Mouse (Mus musculus) megakaryocyte-erythroid progenitor cell, adult 5-6 weeks (primary cell): ENCODE results near the gene Dcbld1. TPM values are rescaled to one million over a fixed set of nuclear protein-coding genes. Genes with fewer than 3 reads are reported as not detected.

Experiments
- total RNA-seq, 2 experiments: library from RNA; stranded (forward) in 1 of 2; stranded (reverse) in 1 of 2; fragments of 200-1000, 215-1000 nt in 1 of 2; fragments of >200 nt in 1 of 2; fragmentation: Nextera tagmentation in 1 of 2; gene quantifications; 2 replicates each; pipeline ENCODE4 v1.2.3; 2014 to 2017

Dcbld1 gene
- total RNA-seq, 2 experiments from 2014 or later, result not detected

Other genes with a start within 250 kb of the Dcbld1 start
- gene Vgll2, start 211.1 kb upstream of the Dcbld1 start, total RNA-seq (2014; fragmentation: Nextera tagmentation), result not detected in 2 replicates
- not detected in 2 replicates for gene Vgll2, start 211.1 kb upstream of the Dcbld1 start, total RNA-seq (2017)
- not detected in 2 replicates for gene Ros1, start 38.4 kb upstream of the Dcbld1 start, total RNA-seq (2014; fragmentation: Nextera tagmentation)
- not detected in 2 replicates for gene Ros1, start 38.4 kb upstream of the Dcbld1 start, total RNA-seq (2017)
- not detected in 2 replicates for gene Gm26741, start 125.1 kb downstream of the Dcbld1 start, total RNA-seq (2014; fragmentation: Nextera tagmentation)
- gene Gm26741, start 125.1 kb downstream of the Dcbld1 start, total RNA-seq (2017), result not detected in 2 replicates
- gene Gopc, start 148.5 kb downstream of the Dcbld1 start, total RNA-seq (2014; fragmentation: Nextera tagmentation), result 12.4 and 18.5 TPM in 2 replicates
- 12.6 and 19.5 TPM in 2 replicates for gene Gopc, start 148.5 kb downstream of the Dcbld1 start, total RNA-seq (2017)
- not detected in 2 replicates for gene Nepn, start 155.4 kb downstream of the Dcbld1 start, total RNA-seq (2014; fragmentation: Nextera tagmentation)
- not detected in 2 replicates for gene Nepn, start 155.4 kb downstream of the Dcbld1 start, total RNA-seq (2017)
- 23.7 and 28.4 TPM in 2 replicates for gene Nus1, start 183.9 kb downstream of the Dcbld1 start, total RNA-seq (2014; fragmentation: Nextera tagmentation)
- 30.1 and 33.2 TPM in 2 replicates for gene Nus1, start 183.9 kb downstream of the Dcbld1 start, total RNA-seq (2017)